Mouse (Mus musculus) spleen, embryonic (tissue): ENCODE measurements around the gene Gm20815.
"Not testable (repeated sequence)": the region's sequence is repeated elsewhere in the genome, so short reads cannot be mapped to it uniquely, and the experiment has no call there.

Experiments used
- CTCF ChIA-PET: fragments of 350-600 bp; sonication (Branson Sonifier 250); formaldehyde crosslinking; loops from one replicate; lab custom pipeline; 2022; lab: Charles Lee

Gene Gm20815

GRCm38 (mm10) chrY:8835069-8835468 is at the start of gene Gm20815:
Gm20815 (minus strand) TSS chrY:8835169.
- CTCF ChIA-PET: not testable (repeated sequence)
